Mouse (Mus musculus) liver, adult 2 months (tissue): ENCODE results near the gene Lypla2. TPM values are rescaled to one million over a fixed set of nuclear protein-coding genes. Genes with fewer than 3 reads are reported as not detected.

Experiments used
- DNase-seq: peaks from one replicate; pipeline ENCODE4 v3.0.0-alpha.2; 2011; ENCODE audit warnings: low read depth, low spot score; ENCODE audit errors: extremely low read depth
- H3K27ac ChIP-seq: fragments of 200-500 bp; replicated peaks from 2 replicates; pipeline ENCODE4 v1.5.1; 2012; ENCODE audit warnings: low read depth, mild to moderate bottlenecking, control low read depth, inconsistent platforms, low read length; ENCODE audit not compliant: insufficient read depth
- H3K27me3 ChIP-seq: fragments of 200-500 bp; 2 replicates; pipeline ENCODE4 v1.6.1; 2012; ENCODE audit warnings: mild to moderate bottlenecking, moderate library complexity, low read length, inconsistent platforms; ENCODE audit not compliant: control insufficient read depth, insufficient read depth
- H3K36me3 ChIP-seq: fragments of 200-500 bp; 2 replicates; pipeline ENCODE4 v1.6.1; 2012; ENCODE audit warnings: low read length, inconsistent platforms; ENCODE audit not compliant: control insufficient read depth, insufficient read depth
- H3K4me1 ChIP-seq: fragments of 200-500 bp; 2 replicates; pipeline ENCODE4 v1.6.1; 2011; ENCODE audit warnings: low read length; ENCODE audit not compliant: control insufficient read depth, insufficient read depth
- H3K4me3 ChIP-seq: fragments of 200-500 bp; 2 replicates; pipeline ENCODE4 v1.5.1; 2011; ENCODE audit warnings: low read depth, mild to moderate bottlenecking, control low read depth, low read length, moderate library complexity; ENCODE audit not compliant: insufficient read depth
- H3K79me2 ChIP-seq: fragments of 200-500 bp; 2 replicates; pipeline ENCODE4 v1.6.1; 2012; ENCODE audit warnings: inconsistent platforms, mild to moderate bottlenecking, low read length, moderate library complexity; ENCODE audit not compliant: control insufficient read depth, insufficient read depth
- H3K9ac ChIP-seq: fragments of 200-500 bp; 2 replicates; pipeline ENCODE4 v1.6.1; 2012; ENCODE audit warnings: low read depth, mild to moderate bottlenecking, control low read depth, inconsistent platforms, low read length
- CTCF ChIP-seq: fragments of 200-500 bp; IDR thresholded peaks from 2 replicates; pipeline ENCODE4 v1.5.1; 2011; ENCODE audit warnings: low read depth, low read length, control low read depth
- POLR2A ChIP-seq: fragments of 200-500 bp; IDR thresholded peaks from 2 replicates; pipeline ENCODE4 v1.6.1; 2011; ENCODE audit warnings: low read length, control low read depth; ENCODE audit not compliant: insufficient read depth; ENCODE audit errors: extremely low read depth
- WGBS: fragments of 180-500 bp; shearing (Covaris S2); methylation state at CpG from one replicate; pipeline ENCODE4 v1.1.7; 2018; 5-methylcytosine and 5-hydroxymethylcytosine counted together
- polyA plus RNA-seq: library from polyadenylated mRNA; depleted of rRNA; stranded (reverse); fragments of >200 nt; gene quantifications from 2 replicates; pipeline ENCODE4 v1.2.3, GENCODE M21; 2012
- total RNA-seq: library from RNA; depleted of rRNA; stranded (reverse); fragments of >200 nt; gene quantifications from 2 replicates; pipeline ENCODE4 v1.2.3, GENCODE M21; 2014

Gene Lypla2
- total and polyA plus RNA-seq, 2 experiments: 21.8 to 116 TPM

GRCm38 (mm10) chr4:136008782-136009447 lies 36.5 kb upstream of the Lypla2 start:
- WGBS: 29% methylated on average over 8 of the region's 8 CpGs
- peak overlapping the region; percentile 80 for H3K27ac ChIP-seq
- peak; percentile 95 for DNase-seq

GRCm38 (mm10) chr4:136006821-136007220 lies 34.4 kb upstream of the Lypla2 start:
- Histone ChIP-seq H3K4me1 (peaks cover 14% of the 10 kb centered on the region), H3K27ac (0 out of 2 replicates have a peak overlapping the region, but pooled peaks have one; percentile 12), H3K9ac (no peak overlapping the region), H3K27me3 (no peaks in the 10 kb centered on the region), H3K79me2 (no peaks in the 10 kb centered on the region), H3K36me3 (peaks cover 68% of the 10 kb centered on the region), H3K4me3 (no peak overlapping the region)
- TF ChIP-seq POLR2A (no peak), CTCF (no peak)
- 58% methylated on average over 3 of the region's 3 CpGs for WGBS
- no peak for DNase-seq

More at GRCm38 (mm10) chr4:136008782-136009447, 36.5 kb upstream of the Lypla2 start:
- Histone ChIP-seq H3K79me2 (no peaks in the 10 kb centered on the region), H3K4me3 (no peak overlapping the region), H3K36me3 (peaks cover 59% of the 10 kb centered on the region), H3K4me1 (peaks cover 16% of the 10 kb centered on the region), H3K9ac (no peak overlapping the region), H3K27me3 (no peaks in the 10 kb centered on the region)
- TF ChIP-seq POLR2A: no peak

GRCm38 (mm10) chr4:136004921-136005320 lies 32.5 kb upstream of the Lypla2 start:
- no peak overlapping the region for H3K4me3 ChIP-seq
- peaks cover 9% of the 10 kb centered on the region for H3K4me1 ChIP-seq
- no peak for TF ChIP-seq CTCF
- no peak for TF ChIP-seq POLR2A
- H3K27me3 ChIP-seq: no peaks in the 10 kb centered on the region
- no peak overlapping the region for H3K9ac ChIP-seq
- peaks cover 49% of the 10 kb centered on the region for H3K36me3 ChIP-seq
- 40% methylated on average over 2 of the region's 2 CpGs for WGBS
- peak; percentile 80 for DNase-seq
- H3K27ac ChIP-seq: no peak overlapping the region
- no peaks in the 10 kb centered on the region for H3K79me2 ChIP-seq

- 52% methylated on average over 5 of the region's 5 CpGs for WGBS
- Histone ChIP-seq H3K9ac (no peak overlapping the region), H3K36me3 (peaks cover 49% of the 10 kb centered on the region), H3K79me2 (no peaks in the 10 kb centered on the region), H3K27ac (no peak overlapping the region; the same call in 1 of the 2 replicates), H3K27me3 (no peaks in the 10 kb centered on the region), H3K4me1 (peaks cover 7% of the 10 kb centered on the region), H3K4me3 (no peak overlapping the region)
- DNase-seq: no peak
- TF ChIP-seq CTCF: no peak
Measured at GRCm38 (mm10) chr4:136004107-136004675, 31.8 kb upstream of the Lypla2 start.

GRCm38 (mm10) chr4:135995118-135995517 lies 22.7 kb upstream of the Lypla2 start:
- Histone ChIP-seq H3K4me3 (no peak overlapping the region), H3K27me3 (no peaks in the 10 kb centered on the region), H3K36me3 (no peaks in the 10 kb centered on the region), H3K9ac (no peak overlapping the region), H3K4me1 (peaks cover 9% of the 10 kb centered on the region; the same call in 1 of the 2 replicates), H3K79me2 (no peaks in the 10 kb centered on the region), H3K27ac (0 out of 2 replicates have a peak overlapping the region, but pooled peaks have one; percentile 58)
- 28% methylated on average over 4 of the region's 4 CpGs for WGBS
- DNase-seq: peak; percentile 80
- no peak for TF ChIP-seq POLR2A
- no peak for TF ChIP-seq CTCF

GRCm38 (mm10) chr4:135993941-135994340 lies 21.5 kb upstream of the Lypla2 start:
- WGBS: 38% methylated on average over 6 of the region's 6 CpGs
- TF ChIP-seq CTCF (no peak), POLR2A (no peak)
- Histone ChIP-seq H3K27me3 (no peaks in the 10 kb centered on the region), H3K9ac (no peak overlapping the region), H3K79me2 (no peaks in the 10 kb centered on the region), H3K4me1 (peaks cover 9% of the 10 kb centered on the region; the same call in 1 of the 2 replicates), H3K36me3 (no peaks in the 10 kb centered on the region), H3K4me3 (no peak overlapping the region), H3K27ac (peak overlapping the region; percentile 88)
- DNase-seq: peak; percentile 90
